Mouse (Mus musculus): ENCODE measurements around the gene Prl8a8.

Prl8a8 gene

GRCm38 (mm10) chr13:27513117-27513516 lies at the start of gene Prl8a8:
Gene Prl8a8 (minus strand): TSS chr13:27513217.
- DNase-seq, result no peak

- no peak for DNase-seq
Measured at GRCm38 (mm10) chr13:27553336-27553735, 40.3 kb upstream of the Prl8a8 start.

DNA sequence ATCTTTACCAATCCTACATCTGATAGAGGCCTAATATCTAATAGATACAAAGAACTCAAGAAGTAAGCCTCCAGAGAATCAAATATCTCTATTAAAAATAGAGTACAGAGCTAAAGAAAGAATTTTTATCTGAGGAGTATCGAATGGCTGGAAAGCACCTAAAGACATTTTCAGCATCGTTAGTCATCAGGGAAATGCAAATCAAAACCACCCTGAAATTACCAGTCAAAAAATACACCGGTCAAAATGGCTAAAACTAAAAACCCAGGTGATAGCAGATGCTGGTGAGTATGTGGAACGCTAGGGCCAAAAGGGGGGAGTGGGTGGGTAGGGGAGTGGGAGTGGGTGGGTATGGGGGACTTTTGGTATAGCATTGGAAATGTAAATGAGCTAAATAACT lies 10.1 kb upstream of the Prl8a8 start:
- DNase-seq, result no peak

DNA sequence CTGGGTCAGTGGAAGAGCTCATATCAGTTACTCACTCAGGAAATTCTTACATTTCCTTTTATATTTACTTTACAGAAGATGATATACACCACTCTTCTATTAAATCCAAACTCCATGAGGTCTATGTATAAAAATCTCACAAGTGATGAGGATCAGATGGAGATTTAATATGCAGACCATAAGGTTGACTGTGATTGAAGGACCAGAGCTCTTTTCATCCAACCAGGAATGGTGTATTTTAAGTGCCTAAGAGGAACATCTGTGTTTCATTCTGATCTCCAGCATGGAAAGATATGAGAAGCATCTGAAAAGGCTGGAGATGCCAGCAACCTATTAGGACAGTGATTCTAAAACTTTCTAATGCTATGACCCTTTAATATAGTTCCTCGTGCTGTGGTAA lies 5.4 kb downstream of the Prl8a8 start:
- DNase-seq, result no peak

All from thymus, postnatal 25 days (tissue).